Mouse (Mus musculus) layer of hippocampus, adult 9-10 months (tissue): ENCODE measurements at regions not wholly inside any gene's neighbourhood (a gene's known extent, or its start where the extent isn't known, plus 50 kb on each side); places are given as distances from the start of the nearest gene placed in this dataset.

ENCODE experiments used
- DNase-seq: peaks from one replicate; pipeline ENCODE4 v3.0.0; 2022; ENCODE audit warnings: low spot score

DNA sequence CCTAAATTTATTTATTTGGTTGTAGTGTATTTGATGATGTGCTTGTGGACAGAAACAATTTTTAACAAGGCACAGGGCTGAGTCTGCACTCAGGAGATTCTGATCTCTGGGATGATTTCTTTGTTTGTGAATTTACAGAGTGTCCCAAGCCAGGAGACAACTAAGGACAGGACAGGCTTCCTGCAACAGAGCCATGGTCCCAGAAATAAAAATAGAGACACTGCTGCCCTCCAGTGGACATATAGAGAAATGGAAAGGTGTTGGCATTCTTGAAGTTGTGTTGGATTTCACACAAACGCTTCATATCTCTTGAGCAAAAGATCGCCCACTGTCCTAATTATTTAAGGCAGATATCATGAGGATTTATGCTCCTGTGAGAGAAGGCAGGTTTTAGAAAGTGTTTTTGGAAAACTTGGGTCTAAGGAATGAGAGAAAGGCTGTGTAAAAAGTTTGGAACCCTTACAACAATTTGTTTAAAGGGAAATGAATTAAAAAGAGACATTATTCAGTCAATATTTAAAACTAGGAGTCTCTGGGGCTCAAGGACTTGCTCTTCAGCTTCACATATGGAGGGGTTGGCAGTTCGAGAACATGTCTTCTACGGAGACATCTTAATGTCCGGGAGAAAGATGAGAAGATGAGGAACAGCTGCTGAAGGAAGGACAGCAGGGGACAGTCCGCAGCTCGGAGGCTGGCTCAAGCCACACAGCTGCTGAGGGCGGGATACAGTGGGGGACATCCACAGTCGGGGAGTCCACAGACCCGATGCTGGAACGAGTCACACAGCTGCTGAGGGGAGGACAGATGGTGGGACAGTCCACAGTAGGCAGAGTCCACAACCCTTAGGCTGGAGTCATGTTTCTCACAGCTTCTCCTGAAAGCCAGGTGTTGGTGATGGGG, 263.5 kb downstream of the Ankrd50 start:
- DNase-seq, result peak; percentile 38

DNA sequence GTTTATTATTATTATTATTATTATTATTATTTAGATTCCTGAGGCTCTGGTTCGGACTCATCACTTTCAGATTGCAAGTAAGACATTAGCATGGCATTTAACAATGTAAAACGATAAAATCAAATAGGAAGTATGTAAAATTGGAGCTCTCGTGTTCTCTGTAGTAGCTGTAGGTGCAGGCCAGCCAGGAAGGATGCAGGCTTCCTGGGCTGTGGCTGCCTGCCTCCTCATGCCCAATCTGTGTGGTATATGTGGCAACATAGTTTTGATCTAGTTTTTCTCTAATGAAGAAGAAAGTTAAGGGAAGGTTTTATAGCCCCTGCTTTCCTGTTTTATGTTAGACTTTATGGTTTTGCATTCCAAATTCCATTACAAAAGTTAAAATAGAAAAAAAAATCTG, 275.6 kb downstream of the Ankrd50 start:
- DNase-seq, result no peak

DNA sequence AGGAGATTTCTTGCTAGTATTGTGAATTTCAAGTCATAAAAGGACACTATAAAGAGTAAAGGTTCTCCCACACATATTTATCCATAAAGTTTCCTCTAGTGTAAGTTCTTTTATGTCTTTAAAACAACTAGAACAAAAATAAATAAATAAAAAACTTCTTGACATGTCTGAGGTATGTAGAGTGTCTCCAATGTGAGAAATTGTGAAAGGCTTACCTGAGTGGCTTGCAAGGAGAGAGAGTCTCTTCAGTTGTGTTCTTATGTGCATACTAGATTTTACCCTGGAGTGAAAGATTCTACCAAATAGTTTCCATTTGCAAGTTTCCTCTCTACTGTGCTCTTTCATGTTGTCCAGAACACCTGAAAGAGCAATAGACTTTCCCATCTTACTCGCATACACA, 276.8 kb downstream of the Ankrd50 start:
- no peak for DNase-seq

DNA sequence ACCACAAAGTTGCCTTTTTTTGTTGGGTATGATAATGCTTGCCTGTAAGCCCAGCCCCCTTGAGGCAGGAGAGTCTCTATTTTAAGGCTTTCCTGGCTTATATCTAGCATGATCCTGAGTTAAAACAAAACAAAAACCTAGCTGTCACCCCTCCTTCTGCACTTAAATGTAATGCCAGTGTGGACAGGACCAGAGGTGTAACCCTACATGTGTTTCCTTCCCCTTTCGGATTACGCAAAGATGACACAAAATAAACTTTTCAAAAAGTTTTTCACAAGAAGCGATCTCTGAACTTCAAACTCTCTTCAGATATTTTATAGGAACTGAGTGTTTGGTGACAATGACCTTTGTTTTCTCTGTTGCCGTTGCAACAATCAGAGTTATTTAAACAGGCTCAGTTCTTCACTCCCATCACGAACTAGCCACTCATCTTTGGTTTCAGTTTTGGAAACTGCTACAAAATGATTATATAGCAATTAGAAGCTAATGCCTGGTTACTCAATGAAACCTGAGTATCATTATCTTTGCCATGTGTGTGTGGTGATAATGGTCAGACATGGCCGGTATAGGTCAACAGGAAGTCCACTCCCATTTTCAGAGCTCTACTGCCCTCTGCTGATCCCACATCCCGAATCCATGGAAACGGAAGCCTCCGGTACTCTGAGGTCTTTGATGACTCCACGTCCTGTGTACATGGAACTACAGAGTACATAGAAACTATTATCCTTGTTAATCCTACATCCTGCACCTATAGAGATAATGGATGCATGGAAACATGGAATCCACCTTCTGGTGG, 282.6 kb downstream of the Ankrd50 start:
- peak; percentile 55 for DNase-seq

DNA sequence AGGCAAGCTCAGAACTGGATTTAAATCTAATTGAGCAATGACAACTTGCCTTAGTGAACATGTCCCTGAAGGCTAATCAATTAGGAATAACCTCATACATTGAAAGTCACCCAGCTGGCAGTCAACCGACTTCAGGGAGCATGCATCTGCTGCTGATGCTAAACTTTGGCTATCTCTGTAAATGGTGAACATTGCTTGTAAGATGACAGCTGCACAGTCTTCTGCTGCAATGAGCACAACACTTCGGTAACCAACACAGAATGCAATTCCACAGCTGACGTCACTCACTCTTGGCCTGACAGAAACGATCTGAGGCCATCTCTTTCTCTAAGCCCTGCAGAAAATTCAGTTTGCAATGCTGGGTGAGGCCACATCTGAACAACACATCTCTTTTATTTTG, 290.6 kb downstream of the Ankrd50 start:
- no peak for DNase-seq

DNA sequence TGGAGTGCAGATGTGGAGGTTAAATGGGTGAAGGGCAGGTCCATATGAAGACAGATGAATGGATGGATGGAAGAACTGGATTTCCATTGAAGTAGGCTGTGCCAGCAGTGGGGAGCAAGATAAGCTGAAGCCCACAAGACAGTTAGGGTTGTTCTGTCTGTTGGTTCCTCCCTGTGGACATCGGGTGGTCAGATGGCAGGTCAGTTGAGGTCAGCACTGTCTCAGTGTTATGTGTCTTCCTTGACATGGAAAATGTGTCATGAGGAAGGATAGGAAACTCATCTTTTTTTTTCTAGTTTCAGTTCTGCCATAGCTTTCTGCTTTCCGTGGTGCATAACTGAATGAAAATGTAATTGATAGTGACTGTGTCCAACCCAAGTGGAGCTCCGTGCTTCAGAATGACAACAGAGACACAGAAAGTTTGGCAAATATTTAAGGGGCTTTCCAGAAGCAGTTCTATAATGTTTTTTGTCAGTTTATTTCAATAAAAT, 297.2 kb downstream of the Ankrd50 start:
- no peak for DNase-seq

DNA sequence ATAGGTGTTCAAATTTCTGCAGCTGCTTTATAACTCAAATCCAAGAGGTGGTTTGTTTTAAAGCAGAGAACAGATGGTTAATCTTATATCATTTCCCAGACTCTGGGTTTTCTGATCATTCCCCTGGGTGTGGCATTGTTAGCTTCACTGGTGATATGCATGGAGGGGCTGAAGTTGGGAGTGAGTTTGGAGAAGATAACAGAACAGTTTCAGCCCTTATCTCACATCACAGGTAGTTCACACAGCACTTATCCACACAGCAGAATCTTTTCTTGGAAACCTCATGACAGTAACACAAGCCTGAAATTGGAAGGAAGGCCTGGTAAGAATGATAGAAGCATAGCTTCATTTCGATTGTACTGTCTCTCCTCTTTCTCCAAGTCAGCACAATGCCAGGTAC, 298.1 kb downstream of the Ankrd50 start:
- no peak for DNase-seq

DNA sequence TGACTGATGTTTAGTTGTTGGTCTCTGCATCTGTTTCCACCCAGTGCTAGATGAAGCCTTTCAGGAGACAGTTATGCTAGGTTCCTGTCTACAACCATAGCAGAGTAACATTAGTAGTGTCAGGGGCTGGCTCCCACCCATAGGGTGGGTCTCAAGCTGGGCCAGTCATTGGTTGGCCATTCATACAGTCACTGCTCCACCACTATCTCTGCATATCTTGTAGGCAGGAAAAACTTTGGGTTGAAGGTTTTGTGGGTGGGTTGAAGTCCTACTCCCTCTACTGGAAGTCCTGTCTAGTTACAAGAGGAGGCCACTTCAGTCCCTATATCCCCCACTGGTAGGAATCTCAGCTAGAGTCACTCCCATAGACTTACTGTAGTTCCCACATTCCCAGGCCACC, 306.3 kb downstream of the Ankrd50 start:
- no peak for DNase-seq

DNA sequence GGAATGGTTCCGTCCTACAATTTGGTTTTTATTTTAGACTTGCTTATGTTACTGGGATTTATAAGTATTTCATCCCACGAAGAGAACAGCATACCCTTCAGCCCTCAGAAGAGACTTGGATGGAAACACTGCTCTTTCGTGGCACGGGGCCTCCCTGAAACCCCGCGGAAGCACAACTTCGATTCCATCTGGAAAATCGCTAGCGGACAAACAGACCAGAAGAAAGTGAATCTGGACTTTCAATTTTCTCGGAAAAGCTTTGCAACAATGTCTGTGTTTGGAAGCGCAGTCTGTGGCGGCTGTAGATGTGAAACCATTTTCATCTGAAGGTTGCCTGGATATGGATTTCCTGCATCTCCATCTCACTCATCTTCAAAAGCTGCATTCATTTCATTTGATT, 308.7 kb downstream of the Ankrd50 start:
- no peak for DNase-seq

DNA sequence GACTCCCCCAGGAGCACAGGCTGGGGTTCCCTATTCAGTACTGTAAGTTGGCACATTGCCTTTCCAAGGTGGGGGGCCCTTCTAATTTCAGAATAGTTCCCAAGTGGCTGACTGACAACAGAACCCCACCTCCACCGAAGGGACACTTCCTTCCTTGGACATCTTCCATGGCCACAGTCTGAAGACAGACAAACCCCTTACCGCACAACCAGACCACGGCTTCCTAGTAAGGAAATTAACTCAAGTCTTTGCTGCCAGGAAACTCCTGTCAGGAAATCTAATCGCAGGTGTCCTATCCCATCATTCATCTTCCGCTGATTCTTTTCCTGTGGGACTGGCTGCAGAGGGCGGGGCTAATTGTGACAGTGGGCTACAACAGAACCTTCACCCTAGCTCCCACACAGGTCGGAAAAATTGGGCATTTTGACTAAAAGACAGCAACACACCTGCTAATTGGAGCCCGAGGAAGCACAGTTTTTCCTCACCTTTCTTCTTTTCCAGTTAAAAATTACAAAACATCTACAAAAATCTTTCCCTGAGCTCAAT, 309.8 kb downstream of the Ankrd50 start:
- no peak for DNase-seq

DNA sequence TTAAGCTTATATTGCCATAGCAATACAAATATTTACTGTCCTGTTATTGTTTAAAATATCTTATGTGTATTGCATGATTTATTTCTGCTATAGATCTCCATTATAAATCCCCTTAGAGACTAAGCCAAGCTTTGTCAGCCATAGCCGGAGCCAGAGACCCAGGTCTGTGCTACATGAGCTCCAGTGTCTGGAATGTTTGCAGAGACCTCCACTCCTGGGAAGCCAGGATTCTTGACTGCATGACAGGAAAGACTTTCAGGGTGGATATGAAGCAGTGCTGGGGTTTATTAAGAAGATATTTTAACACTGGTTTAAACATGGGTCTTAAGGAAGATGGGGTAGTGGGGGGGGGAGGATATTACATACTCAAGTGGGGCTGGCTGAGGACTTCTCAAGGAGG, 332.2 kb downstream of the Ankrd50 start:
- no peak for DNase-seq

DNA sequence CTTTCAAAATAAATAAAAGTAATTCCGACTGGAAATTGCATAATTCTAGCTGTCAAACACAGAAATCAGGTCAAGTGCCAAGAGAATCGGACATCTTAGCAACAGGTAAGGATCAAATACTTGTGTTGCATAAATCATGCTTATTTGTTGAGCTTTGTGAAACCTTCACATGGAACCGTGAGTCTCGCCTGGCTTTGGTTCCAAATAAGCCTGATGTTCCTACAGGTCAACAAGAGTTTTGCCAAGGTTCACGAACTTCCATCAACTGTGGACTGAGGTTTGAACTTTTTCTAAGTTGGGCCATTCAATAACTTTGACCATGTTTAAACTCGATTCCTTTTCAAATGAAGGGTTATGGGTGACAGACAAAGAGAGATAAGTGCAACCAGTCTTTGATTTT, 332.8 kb downstream of the Ankrd50 start:
- no peak for DNase-seq

DNA sequence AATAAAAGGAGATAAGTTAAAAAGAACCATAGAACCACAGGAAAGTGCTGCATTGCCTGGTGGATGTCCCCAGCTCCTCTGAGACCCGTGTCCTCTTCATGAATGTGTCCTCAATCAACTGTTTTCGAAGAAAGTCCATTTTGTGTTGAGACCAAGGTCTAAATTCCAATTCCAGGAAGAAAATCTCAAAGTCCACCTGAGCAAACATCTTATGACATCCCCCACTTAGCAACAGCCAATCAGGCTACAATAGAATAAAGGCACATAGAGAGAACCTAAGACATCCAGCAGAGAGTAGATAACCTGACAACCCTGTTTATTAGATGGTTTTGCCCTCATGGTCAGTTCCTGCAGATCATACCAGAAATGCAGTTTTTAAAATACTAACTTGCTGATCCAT, 338.0 kb downstream of the Ankrd50 start:
- no peak for DNase-seq

DNA sequence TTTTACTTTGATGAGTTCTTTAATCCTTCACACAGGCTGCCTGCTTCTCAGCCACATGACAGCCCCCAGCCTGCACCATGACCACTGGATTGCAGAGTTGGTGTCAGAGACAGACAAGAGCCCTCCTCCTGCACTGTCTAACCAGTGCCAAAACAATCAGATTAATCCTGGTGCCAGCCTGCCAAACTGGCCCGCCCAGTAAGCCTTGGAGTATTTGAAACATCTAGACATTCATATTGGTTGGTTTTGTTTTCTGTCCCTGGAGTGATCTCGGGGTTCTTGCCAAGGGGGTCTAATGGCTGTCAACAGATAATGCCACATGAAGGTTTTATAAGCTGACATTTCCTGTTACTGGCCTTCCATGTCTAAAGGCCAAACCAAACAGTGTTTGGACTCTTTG, 339.2 kb downstream of the Ankrd50 start:
- DNase-seq, result no peak

DNA sequence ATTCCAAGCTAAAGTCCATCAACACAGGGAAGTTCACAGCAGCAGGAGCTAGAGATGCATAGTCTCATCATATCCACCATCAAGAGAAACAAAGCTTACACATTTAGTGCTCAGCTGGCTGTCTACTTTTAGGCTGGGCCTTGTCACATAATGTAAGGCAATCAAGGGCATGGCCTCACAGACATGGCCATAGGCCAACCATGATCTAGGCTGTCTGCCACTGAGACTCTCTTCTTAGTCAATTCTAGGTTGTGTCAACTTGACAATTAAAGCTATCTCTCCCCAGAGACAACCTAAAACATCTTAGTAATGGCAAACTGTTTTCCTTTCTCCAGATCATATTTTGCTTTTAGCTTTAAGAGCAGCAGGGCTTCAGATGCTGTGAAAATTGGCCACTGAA, 340.0 kb downstream of the Ankrd50 start:
- DNase-seq, result no peak

DNA sequence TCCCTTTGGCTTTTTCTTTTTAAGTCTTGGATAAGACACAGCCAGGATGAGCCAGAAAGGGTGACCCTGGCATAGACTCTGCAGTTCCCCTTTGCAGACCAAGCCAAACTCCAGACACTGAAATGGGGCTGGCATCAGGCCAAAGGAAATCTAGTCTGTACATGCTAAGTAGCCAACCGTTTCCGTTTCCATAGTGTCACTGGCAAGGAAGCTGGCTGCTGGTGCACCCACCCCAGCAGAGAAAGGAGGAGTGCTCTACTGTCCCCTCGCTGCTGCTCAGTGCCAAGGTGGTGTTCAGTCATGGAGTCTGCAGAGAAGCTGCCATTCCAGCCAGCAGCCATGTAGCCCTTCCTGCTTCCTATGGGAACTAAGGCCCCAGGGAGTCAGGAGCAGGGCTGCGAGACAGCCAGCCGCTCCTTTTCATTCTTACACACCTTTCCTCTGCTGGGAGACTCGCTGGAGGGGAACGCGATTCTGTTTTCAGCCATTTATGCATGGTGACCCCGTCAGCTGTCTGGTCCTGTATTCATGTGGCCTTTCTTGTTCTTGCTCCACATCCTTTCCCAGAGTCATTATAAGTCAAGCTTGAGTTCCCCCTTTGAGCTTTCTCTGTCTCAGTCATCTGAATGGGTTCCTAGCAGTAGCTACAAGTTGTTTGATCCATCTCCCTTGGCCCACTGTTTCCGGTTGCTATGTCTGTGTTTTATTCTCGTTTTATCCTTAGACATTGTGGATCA, 341.3 kb downstream of the Ankrd50 start:
- peak; percentile 59 for DNase-seq

DNA sequence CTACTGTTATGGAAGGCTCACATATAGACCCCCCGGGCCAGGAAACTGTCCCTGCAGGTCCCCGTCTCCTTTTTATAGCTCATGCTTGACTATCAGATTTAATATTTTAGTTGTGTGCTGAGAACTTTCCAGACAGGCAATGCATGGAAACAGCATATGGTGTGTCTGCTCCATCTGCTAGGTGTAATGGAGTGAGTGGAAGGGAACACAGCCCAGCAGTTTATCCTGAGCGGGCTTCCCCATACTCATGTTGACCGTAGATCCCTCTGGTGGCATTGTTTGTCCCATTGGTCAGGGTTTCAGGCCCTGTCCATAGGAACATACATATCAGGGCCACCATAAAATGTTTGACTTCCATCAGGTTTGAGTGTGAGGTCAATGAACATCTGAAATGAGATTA, 345.3 kb downstream of the Ankrd50 start:
- no peak for DNase-seq

DNA sequence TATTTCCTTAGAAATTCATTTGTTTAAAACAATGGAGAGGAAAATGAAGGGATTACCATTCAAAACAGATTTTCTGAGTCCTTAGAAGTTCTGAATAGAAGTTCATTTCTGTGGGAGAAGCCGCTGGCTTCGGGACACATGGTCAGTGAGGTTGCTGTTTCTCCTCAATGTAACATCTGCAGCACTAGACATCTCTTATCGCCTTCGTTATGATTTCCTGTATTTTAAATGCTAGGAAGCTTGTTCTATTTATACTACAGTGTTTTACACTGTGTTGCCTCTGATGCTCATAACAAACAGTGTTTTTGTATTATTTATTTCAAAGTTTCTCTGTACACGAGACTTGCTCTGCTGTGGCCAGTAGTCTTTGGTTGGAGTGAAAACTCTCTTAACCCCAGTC, 346.6 kb downstream of the Ankrd50 start:
- DNase-seq, result no peak

DNA sequence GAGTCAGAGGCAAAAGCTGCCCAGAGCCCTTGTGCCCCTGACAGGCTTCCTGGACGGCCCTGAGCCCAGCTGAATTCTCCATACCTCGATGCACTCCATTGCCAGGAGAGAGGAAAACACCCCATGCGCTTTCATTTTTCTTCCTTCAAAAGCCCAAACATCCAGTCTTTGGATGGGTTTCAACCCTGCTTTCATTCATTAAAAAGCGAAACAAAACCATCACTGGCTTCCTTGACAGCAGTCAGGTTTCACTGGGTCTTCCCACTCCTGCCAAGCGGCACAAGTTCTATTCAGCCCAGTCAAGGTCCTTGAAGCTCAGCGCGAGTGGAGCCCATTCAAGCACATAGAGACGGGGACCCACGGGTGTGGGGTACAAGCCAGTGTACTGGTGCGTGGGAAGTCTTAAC, 348.8 kb downstream of the Ankrd50 start:
- DNase-seq, result no peak

DNA sequence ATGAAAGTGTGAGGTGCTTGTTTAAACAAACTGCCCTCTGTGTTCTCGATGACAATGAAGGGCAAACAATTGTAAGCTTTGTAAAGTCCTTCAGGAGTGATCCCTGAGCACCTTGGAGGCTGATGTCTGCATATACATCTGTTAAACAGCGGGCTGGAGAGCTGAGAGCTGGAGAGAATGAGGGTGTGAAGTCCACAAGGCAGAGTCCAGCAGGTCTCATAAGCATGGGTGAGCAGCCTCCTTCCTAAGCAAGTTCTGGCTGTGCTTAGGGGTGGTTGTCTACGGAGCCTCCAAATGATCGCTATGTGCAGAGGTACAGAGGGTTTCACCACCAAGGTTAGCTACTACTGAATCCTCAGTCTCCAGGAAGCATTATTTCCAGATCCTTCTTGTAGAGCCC, 350.2 kb downstream of the Ankrd50 start:
- DNase-seq, result no peak

DNA sequence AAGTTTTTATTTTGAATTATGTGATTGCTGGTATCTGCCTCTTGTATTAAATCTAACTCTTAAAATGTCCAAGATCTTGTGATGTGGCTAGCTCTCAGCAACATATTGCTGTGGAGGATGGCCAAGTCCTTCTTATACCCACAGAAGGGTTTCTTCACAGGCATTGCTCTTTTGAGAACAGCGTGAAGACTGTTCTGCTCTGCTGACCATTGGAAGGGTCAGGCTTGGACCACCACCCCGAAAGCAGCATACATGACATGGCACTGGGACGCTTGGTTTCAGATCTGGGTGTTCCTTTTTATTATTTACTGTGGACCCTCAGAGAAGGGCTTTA, 352.8 kb downstream of the Ankrd50 start:
- DNase-seq, result no peak

DNA sequence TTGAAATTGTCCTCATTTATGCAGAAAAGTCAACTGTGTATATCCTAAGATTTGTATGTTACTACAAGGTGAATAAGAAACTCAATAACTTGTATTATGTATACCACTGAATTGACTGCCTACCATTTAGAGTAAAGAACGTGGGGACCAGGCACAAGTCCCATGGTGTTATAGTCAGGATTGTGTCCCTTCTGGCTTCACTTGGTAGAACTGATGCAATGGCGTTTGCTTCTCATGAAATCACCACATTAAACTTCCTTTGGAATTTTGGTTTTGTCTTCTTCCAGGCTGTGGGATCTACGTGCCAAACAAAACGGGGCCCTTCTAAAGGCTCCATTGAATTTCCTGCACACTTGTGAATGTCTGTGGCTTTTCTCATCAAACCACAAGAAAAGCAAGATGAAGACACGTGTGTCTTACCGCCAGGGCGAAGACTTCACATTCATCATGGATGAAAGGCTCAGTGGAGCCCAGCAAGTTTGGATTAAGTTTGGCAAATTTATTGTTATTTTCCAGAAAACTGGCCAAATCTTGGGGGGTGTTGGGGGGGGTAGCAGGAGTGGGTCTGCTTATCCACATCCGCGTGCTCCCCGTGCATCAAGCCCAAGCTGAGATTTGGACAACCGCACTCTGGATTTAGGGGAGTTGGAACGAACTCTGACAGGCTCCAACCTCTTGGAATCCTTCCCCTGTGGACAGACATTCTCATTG, 353.3 kb downstream of the Ankrd50 start:
- DNase-seq, result no peak
